Mouse (Mus musculus) retina, postnatal 1 day (tissue): ENCODE measurements at regions not wholly inside any gene's neighbourhood (a gene's known extent, or its start where the extent isn't known, plus 50 kb on each side); places are given as distances from the start of the nearest gene placed in this dataset.

ENCODE experiments used
- DNase-seq: peaks from one replicate; pipeline ENCODE4 v3.0.0-alpha.2; 2012

- peak; percentile 55 for DNase-seq
Observed at GRCm38 (mm10) chr12:26533641-26534151, 64.7 kb downstream of the Cmpk2 start.

GRCm38 (mm10) chr12:26532823-26533640, 64.0 kb downstream of the Cmpk2 start:
- peak; percentile 84 for DNase-seq

GRCm38 (mm10) chr12:26532076-26532475, 63.1 kb downstream of the Cmpk2 start:
- no peak for DNase-seq
